Mouse (Mus musculus) neural tube, embryonic 13.5 days (tissue): ENCODE measurements at regions not wholly inside any gene's neighbourhood (a gene's known extent, or its start where the extent isn't known, plus 50 kb on each side); places are given as distances from the start of the nearest gene placed in this dataset.

Source experiments
- ATAC-seq: fragments of 200-750 bp; cut with Nextera tagmentation; 2 replicates; pipeline ENCODE4 v1.8.0; 2017; ENCODE audit warnings: low read depth, mild to moderate bottlenecking, moderate TSS enrichment, moderate library complexity
- H3K27ac ChIP-seq: fragments of 300-500 bp; sonication (generic); replicated peaks from 2 replicates; pipeline ENCODE4 v1.5.1; 2015; ENCODE audit warnings: moderate library complexity, mild to moderate bottlenecking, inconsistent platforms
- H3K27me3 ChIP-seq: fragments of 300-500 bp; sonication (generic); 2 replicates; pipeline ENCODE4 v1.6.1; 2015; ENCODE audit warnings: mild to moderate bottlenecking, inconsistent platforms
- H3K36me3 ChIP-seq: fragments of 300-500 bp; sonication (generic); 2 replicates; pipeline ENCODE4 v1.6.1; 2015; ENCODE audit warnings: mild to moderate bottlenecking, inconsistent platforms
- H3K4me1 ChIP-seq: fragments of 300-500 bp; sonication (generic); replicated peaks from 2 replicates; pipeline ENCODE4 v1.6.1; 2015; ENCODE audit warnings: inconsistent platforms
- H3K4me2 ChIP-seq: fragments of 300-500 bp; sonication (generic); 2 replicates; pipeline ENCODE4 v1.6.1; 2015; ENCODE audit warnings: inconsistent platforms, mild to moderate bottlenecking, moderate library complexity
- H3K4me3 ChIP-seq: fragments of 300-500 bp; sonication (generic); 2 replicates; pipeline ENCODE4 v1.5.1; 2015; ENCODE audit warnings: mild to moderate bottlenecking, inconsistent platforms
- H3K9ac ChIP-seq: fragments of 300-500 bp; sonication (generic); 2 replicates; pipeline ENCODE4 v1.6.1; 2015; ENCODE audit warnings: moderate library complexity, mild to moderate bottlenecking, inconsistent platforms
- H3K9me3 ChIP-seq: fragments of 300-500 bp; sonication (generic); 2 replicates; pipeline ENCODE4 v1.6.1; 2016; ENCODE audit warnings: inconsistent platforms
- WGBS: fragments of 180-500 bp; shearing (Covaris S2); methylation state at CpG from one replicate; pipeline ENCODE4 v1.1.7; 2015; 5-methylcytosine and 5-hydroxymethylcytosine counted together

- Histone ChIP-seq H3K27ac (no peak overlapping the region), H3K27me3 (no peaks in the 10 kb centered on the region), H3K4me1 (0 out of 2 replicates have a peak, but pooled peaks cover 3% of the 10 kb centered on the region), H3K9ac (no peak overlapping the region), H3K9me3 (no peaks in the 10 kb centered on the region), H3K4me3 (no peak overlapping the region), H3K36me3 (no peaks in the 10 kb centered on the region), H3K4me2 (no peak overlapping the region)
- WGBS = 11% methylated on average over 3 of the region's 3 CpGs
- no peak for ATAC-seq
Observed at GRCm38 (mm10) chr16:86136169-86136568, 234.5 kb upstream of the Adamts5 start.

- 87% methylated on average over 4 of the region's 4 CpGs for WGBS
- no peak for ATAC-seq
- no peaks in the 10 kb centered on the region for H3K27me3 ChIP-seq
- no peak overlapping the region for H3K9ac ChIP-seq
- no peaks in the 10 kb centered on the region for H3K36me3 ChIP-seq
- H3K4me2 ChIP-seq = no peak overlapping the region
- H3K4me1 ChIP-seq = no peaks in the 10 kb centered on the region
- no peak overlapping the region for H3K27ac ChIP-seq
- H3K4me3 ChIP-seq = no peak overlapping the region
- H3K9me3 ChIP-seq = no peaks in the 10 kb centered on the region
Observed at GRCm38 (mm10) chr16:86127391-86127790, 225.8 kb upstream of the Adamts5 start.

- Histone ChIP-seq H3K9ac (no peak overlapping the region), H3K27me3 (no peaks in the 10 kb centered on the region), H3K36me3 (no peaks in the 10 kb centered on the region), H3K4me2 (no peak overlapping the region), H3K27ac (no peak overlapping the region), H3K4me1 (no peaks in the 10 kb centered on the region), H3K4me3 (no peak overlapping the region), H3K9me3 (no peaks in the 10 kb centered on the region)
- 88% methylated on average over 1 of the region's 1 CpGs for WGBS
- ATAC-seq = no peak
Observed at GRCm38 (mm10) chr16:86124182-86124581, 222.6 kb upstream of the Adamts5 start.

GRCm38 (mm10) chr16:86122936-86123335 is 221.3 kb upstream of the Adamts5 start:
- no peak for ATAC-seq
- no peak overlapping the region for H3K4me2 ChIP-seq
- no peak overlapping the region for H3K9ac ChIP-seq
- WGBS = 50% methylated on average over 1 of the region's 1 CpGs
- H3K27me3 ChIP-seq = no peaks in the 10 kb centered on the region
- no peaks in the 10 kb centered on the region for H3K36me3 ChIP-seq
- no peak overlapping the region for H3K27ac ChIP-seq
- H3K4me1 ChIP-seq = no peaks in the 10 kb centered on the region
- no peaks in the 10 kb centered on the region for H3K9me3 ChIP-seq
- H3K4me3 ChIP-seq = no peak overlapping the region

- Histone ChIP-seq H3K9ac (no peak overlapping the region), H3K4me1 (no peaks in the 10 kb centered on the region), H3K36me3 (no peaks in the 10 kb centered on the region), H3K27me3 (no peaks in the 10 kb centered on the region), H3K27ac (no peak overlapping the region), H3K4me3 (no peak overlapping the region), H3K4me2 (no peak overlapping the region), H3K9me3 (no peaks in the 10 kb centered on the region)
- no peak for ATAC-seq
Observed at GRCm38 (mm10) chr16:86117959-86118358, 216.3 kb upstream of the Adamts5 start.

GRCm38 (mm10) chr16:86115587-86116376 is 214.2 kb upstream of the Adamts5 start:
- WGBS = 79% methylated on average over 2 of the region's 2 CpGs
- Histone ChIP-seq H3K9ac (no peak overlapping the region), H3K27ac (no peak overlapping the region), H3K36me3 (no peaks in the 10 kb centered on the region), H3K9me3 (no peaks in the 10 kb centered on the region), H3K27me3 (no peaks in the 10 kb centered on the region), H3K4me3 (no peak overlapping the region), H3K4me2 (no peak overlapping the region), H3K4me1 (no peaks in the 10 kb centered on the region)
- no peak for ATAC-seq

- 0 out of 2 replicates have a peak, but pooled peaks cover 6% of the 10 kb centered on the region for H3K9me3 ChIP-seq
- WGBS = 67% methylated on average over 2 of the region's 2 CpGs
- no peak overlapping the region for H3K4me3 ChIP-seq
- no peaks in the 10 kb centered on the region for H3K27me3 ChIP-seq
- H3K36me3 ChIP-seq = no peaks in the 10 kb centered on the region
- H3K27ac ChIP-seq = no peak overlapping the region
- no peak for ATAC-seq
- H3K9ac ChIP-seq = no peak overlapping the region
- H3K4me2 ChIP-seq = no peak overlapping the region
- no peaks in the 10 kb centered on the region for H3K4me1 ChIP-seq
Observed at GRCm38 (mm10) chr16:86094461-86094860, 192.8 kb upstream of the Adamts5 start.

GRCm38 (mm10) chr16:86090175-86090574 is 188.5 kb upstream of the Adamts5 start:
- Histone ChIP-seq H3K9me3 (no peaks in the 10 kb centered on the region), H3K27me3 (no peaks in the 10 kb centered on the region), H3K4me2 (no peak overlapping the region), H3K4me1 (no peaks in the 10 kb centered on the region), H3K27ac (no peak overlapping the region), H3K36me3 (no peaks in the 10 kb centered on the region), H3K4me3 (no peak overlapping the region), H3K9ac (no peak overlapping the region)
- WGBS = 84% methylated on average over 6 of the region's 6 CpGs
- no peak for ATAC-seq

- H3K27ac ChIP-seq = no peak overlapping the region
- no peaks in the 10 kb centered on the region for H3K36me3 ChIP-seq
- 87% methylated on average over 3 of the region's 3 CpGs for WGBS
- no peak overlapping the region for H3K9ac ChIP-seq
- no peak overlapping the region for H3K4me2 ChIP-seq
- no peaks in the 10 kb centered on the region for H3K27me3 ChIP-seq
- ATAC-seq = no peak
- H3K9me3 ChIP-seq = no peaks in the 10 kb centered on the region
- H3K4me3 ChIP-seq = no peak overlapping the region
- no peaks in the 10 kb centered on the region for H3K4me1 ChIP-seq
Observed at GRCm38 (mm10) chr16:86087421-86087820, 185.8 kb upstream of the Adamts5 start.

- Histone ChIP-seq H3K9me3 (no peaks in the 10 kb centered on the region), H3K4me2 (no peak overlapping the region), H3K27me3 (no peaks in the 10 kb centered on the region), H3K4me1 (peaks cover 11% of the 10 kb centered on the region), H3K36me3 (no peaks in the 10 kb centered on the region), H3K9ac (no peak overlapping the region), H3K27ac (0 out of 2 replicates have a peak overlapping the region, but pooled peaks have one; percentile 28), H3K4me3 (no peak overlapping the region)
- WGBS = 13% methylated on average over 3 of the region's 3 CpGs
- ATAC-seq = peak; percentile 88
Observed at GRCm38 (mm10) chr16:86067628-86068364, 166.2 kb upstream of the Adamts5 start.

GRCm38 (mm10) chr16:86060087-86060486 is 158.5 kb upstream of the Adamts5 start:
- no peak overlapping the region for H3K4me3 ChIP-seq
- H3K4me2 ChIP-seq = no peak overlapping the region
- H3K9ac ChIP-seq = no peak overlapping the region
- no peaks in the 10 kb centered on the region for H3K9me3 ChIP-seq
- no peaks in the 10 kb centered on the region for H3K4me1 ChIP-seq
- no peaks in the 10 kb centered on the region for H3K36me3 ChIP-seq
- ATAC-seq = no peak
- no peak overlapping the region for H3K27ac ChIP-seq
- 78% methylated on average over 5 of the region's 5 CpGs for WGBS
- H3K27me3 ChIP-seq = no peaks in the 10 kb centered on the region

GRCm38 (mm10) chr16:86044695-86045094 is 143.1 kb upstream of the Adamts5 start:
- H3K4me3 ChIP-seq = no peak overlapping the region
- no peak for ATAC-seq
- H3K27ac ChIP-seq = no peak overlapping the region
- no peaks in the 10 kb centered on the region for H3K9me3 ChIP-seq
- H3K9ac ChIP-seq = no peak overlapping the region
- H3K27me3 ChIP-seq = no peaks in the 10 kb centered on the region
- H3K4me2 ChIP-seq = no peak overlapping the region
- no peaks in the 10 kb centered on the region for H3K4me1 ChIP-seq
- 94% methylated on average over 2 of the region's 2 CpGs for WGBS
- H3K36me3 ChIP-seq = no peaks in the 10 kb centered on the region
